ENCODE assay signal across 12 mouse cellular contexts in genomic region chr9:91383441-91384135, GRCm38 (mm10). TPM values are rescaled to one million over a fixed set of nuclear protein-coding genes. Genes with fewer than 3 reads are reported as not detected.
DNase-seq lines count a peak whose midpoint lies in the region; ATAC-seq and TF ChIP-seq lines count a peak whose summit lies in the region.
"Had no signal": no experiment of that assay in that cellular context is flagged by ENCODE, and none has a peak within 500 bp of the region (broad histone marks: within the 10 kb centered on the region; RNA-seq: fewer than 3 reads in every experiment).

No protein-coding gene starts in this region.

- no peaks in the 10 kb centered on the region for H3K36me3 ChIP-seq in ES-E14 (ENCODE audit: control insufficient read depth, insufficient read depth, low read length, poor library complexity, severe bottlenecking)
- H3K36me3 ChIP-seq in forebrain, embryonic 12.5 days (replicated peaks) = no peaks in the 10 kb centered on the region
- H3K36me3 ChIP-seq in midbrain, embryonic 10.5 days = no peaks in the 10 kb centered on the region

- H3K4me1 ChIP-seq in ES-E14 (ENCODE audit: control insufficient read depth in 2 of 2, insufficient read depth in 2 of 2, low read length in 2 of 2, poor library complexity in 1 of 2) = peaks cover 0 to 2% of the 10 kb centered on the region in 2 experiments; a peak in 1 of 4 replicates
- H3K4me1 ChIP-seq in forebrain, embryonic 12.5 days = peaks cover 60% of the 10 kb centered on the region
- peaks cover 89% of the 10 kb centered on the region for H3K4me1 ChIP-seq in midbrain, embryonic 10.5 days

- H3K4me2 ChIP-seq in forebrain, embryonic 12.5 days = peak overlapping the region; percentile 81

- H3K9me3 ChIP-seq in ES-E14 (ENCODE audit: control insufficient read depth, insufficient read depth, low read depth, low read length) = no peaks in the 10 kb centered on the region
- H3K9me3 ChIP-seq in forebrain, embryonic 12.5 days = no peaks in the 10 kb centered on the region
- no peaks in the 10 kb centered on the region for H3K9me3 ChIP-seq in midbrain, embryonic 10.5 days (replicated peaks)

- no peak overlapping the region for H3K27ac ChIP-seq in ES-E14 (ENCODE audit: insufficient read depth, low read depth, low read length, poor library complexity, severe bottlenecking)
- H3K27ac ChIP-seq in forebrain, embryonic 12.5 days = peak overlapping the region; percentile 94
- peak overlapping the region; percentile 98 for H3K27ac ChIP-seq in midbrain, embryonic 10.5 days (replicated peaks)
- H3K27ac ChIP-seq: macrophage had no signal

- no peak overlapping the region for H3K9ac ChIP-seq in ES-E14 (ENCODE audit: insufficient read depth, low read depth, low read length, poor library complexity, severe bottlenecking)
- H3K9ac ChIP-seq in forebrain, embryonic 12.5 days = peak overlapping the region; percentile 89

- WGBS in forebrain, embryonic 12.5 days = 2% methylated on average over 28 of the region's 28 CpGs
- WGBS in midbrain, embryonic 10.5 days = under 1% methylated on average over 28 of the region's 28 CpGs

- H3K4me3 ChIP-seq in ES-E14 (ENCODE audit: insufficient read depth in 1 of 2, low read depth in 1 of 2, low read length in 2 of 2, poor library complexity in 1 of 2, severe bottlenecking in 1 of 2) = peak overlapping the region; percentile 35 to 48; a peak in 2 of 4 replicates
- peak overlapping the region; percentile 57 for H3K4me3 ChIP-seq in forebrain, embryonic 12.5 days (replicated peaks)
- H3K4me3 ChIP-seq in midbrain, embryonic 10.5 days = peak overlapping the region; percentile 75
- H3K4me3 ChIP-seq: left cerebral cortex, adult 2 months had no signal

- peaks cover 84% of the 10 kb centered on the region for H3K27me3 ChIP-seq in forebrain, embryonic 12.5 days
- peaks cover 100% of the 10 kb centered on the region for H3K27me3 ChIP-seq in midbrain, embryonic 10.5 days (ENCODE audit: low read depth, poor library complexity, severe bottlenecking)

- in situ Hi-C loops in ES-E14 (cut with MboI; ENCODE audit: low sequenced_read_pairs in 2 of 2, unreplicated experiment in 2 of 2) = loop anchor here (25.0 kb wide), 1 partner anchor 1646 kb away; the partner anchor contains the start of gene Ankrd34c (in 2 of the 2)

- peak; percentile 52 for ATAC-seq in forebrain, embryonic 12.5 days (ENCODE audit: low FRiP score)

- no peak for DNase-seq in ES-E14 (ENCODE audit: low read depth, low spot score)
- peak; percentile 84 for DNase-seq in cerebellum, adult 11-12 months
- DNase-seq in midbrain, embryonic 10.5 days (ENCODE audit: low spot score) = peak; percentile 67
- no peak for DNase-seq in ovary, postnatal 14 days (ENCODE audit: low spot score)
- no peak for DNase-seq in adrenal gland, postnatal 14 days
- DNase-seq in spleen, postnatal 10 days (ENCODE audit: low spot score in 2 of 2) = no peak
- no peak for DNase-seq in gastrocnemius, postnatal 36 days

- intact Hi-C loops in gastrocnemius, postnatal 36 days (cut with DNase I) = no loop called here

TF ChIP-seq in ES-E14, 5 proteins besides CTCF, POLR2A, EP300 and RAD21:
- TF ChIP-seq MAFK (IDR thresholded peaks at IDR 0.05; ENCODE audit: insufficient read depth, low read depth, low read length) (no peak), ZC3H11A (IDR thresholded peaks at IDR 0.05; ENCODE audit: borderline replicate concordance, low read depth, low read length) (no peak), HCFC1 (IDR thresholded peaks at IDR 0.05; ENCODE audit: borderline replicate concordance, insufficient read depth, low read length) (no peak), CHD2 (IDR thresholded peaks at IDR 0.05; ENCODE audit: low read depth, low read length) (no peak), ZNF384 (IDR thresholded peaks at IDR 0.05; ENCODE audit: low read depth, low read length) (no peak)
TF ChIP-seq in ES-E14: peak in this region for 0.

RNA-seq across cellular contexts. Expression of gene Zic1, which starts 18.0 kb away (rescaled TPM):
- 0.32 and 0.36 TPM in 2 replicates for total RNA-seq in ES-E14 (2012; rRNA removed)
- polyA plus RNA-seq in forebrain, embryonic 12.5 days (2016; fragmentation: Nextera tagmentation; extraction: Ambion mirVana) = 13.9 and 14.4 TPM in 2 replicates
- 6.5 and 6.6 TPM in 2 replicates for polyA plus RNA-seq in midbrain, embryonic 10.5 days (2016; fragmentation: Nextera tagmentation; extraction: Ambion mirVana)
- total RNA-seq in adrenal gland, postnatal 14 days (2021) = 0.90 TPM in 1 of 2 replicates, not detected in the other
- 1 to 10 TPM; 1.3 to 2.8 TPM for total RNA-seq in gastrocnemius, postnatal 36 days (2021)
- total RNA-seq: hematopoietic stem cell, adult 5-6 weeks had no signal
- polyA plus RNA-seq: macrophage; thymus, postnatal 0 days had no signal

RNA-seq across cellular contexts. Expression of gene Zic4, which starts 21.4 kb away (rescaled TPM):
- not detected in 2 replicates for total RNA-seq in ES-E14 (2012; rRNA removed)
- 56.4 and 60.5 TPM in 2 replicates for polyA plus RNA-seq in forebrain, embryonic 12.5 days (2016; fragmentation: Nextera tagmentation; extraction: Ambion mirVana)
- polyA plus RNA-seq in midbrain, embryonic 10.5 days (2016; fragmentation: Nextera tagmentation; extraction: Ambion mirVana) = 25.1 and 33.5 TPM in 2 replicates
- not detected in 2 replicates for total RNA-seq in adrenal gland, postnatal 14 days (2021)
- total RNA-seq in gastrocnemius, postnatal 36 days (2021) = under 1 TPM in 1 of 2 experiments, not detected in 1; 0.43 TPM
- total RNA-seq: hematopoietic stem cell, adult 5-6 weeks had no signal
- polyA plus RNA-seq: macrophage; thymus, postnatal 0 days had no signal

Comparison
In these comparisons a context has a peak if more than half of its experiments do, and no peak if none do; other contexts are left out.
1. DNase-seq: peak in cerebellum, adult 11-12 months (single experiment) and midbrain, embryonic 10.5 days (single experiment); none in ES-E14 (single experiment), ovary, postnatal 14 days (single experiment), adrenal gland, postnatal 14 days (single experiment), spleen, postnatal 10 days (0 of 2) and gastrocnemius, postnatal 36 days (0 of 2).
2. Peak in every context shown above with its lines, with median percentiles within 50 percentile points of each other: H3K4me3 ChIP-seq.